Mouse (Mus musculus): ENCODE results near the gene Ubr1.
"Not testable (repeated sequence)": the region's sequence is repeated elsewhere in the genome, so short reads cannot be mapped to it uniquely, and the experiment has no call there.

Ubr1 gene

GRCm38 (mm10) chr2:120970559-120971080, at the start of gene Ubr1:
Gene Ubr1 (minus strand): TSS chr2:120970715.
- DNase-seq: peak; percentile 86 to 89

GRCm38 (mm10) chr2:121017151-121017550, 46.6 kb upstream of the Ubr1 start:
- DNase-seq: no peak

DNA sequence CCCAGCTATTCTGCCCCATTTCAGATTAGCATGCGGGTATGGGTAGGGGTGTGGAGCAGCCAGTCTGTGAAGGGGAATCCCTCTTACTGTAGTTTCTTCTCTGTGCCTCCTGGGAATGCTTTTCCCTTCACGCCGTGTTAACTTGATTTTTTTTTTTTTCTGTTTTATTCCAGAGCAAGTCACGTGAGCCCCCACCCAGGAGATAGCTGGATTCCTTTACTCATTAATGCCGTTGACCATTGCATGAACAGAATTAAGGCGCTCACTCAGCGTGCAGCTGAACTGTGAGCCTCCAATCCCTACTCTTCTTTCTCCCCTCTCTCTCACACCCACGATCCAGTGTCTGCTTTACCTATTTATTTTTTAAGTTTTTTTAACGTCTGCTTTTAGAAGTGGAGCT, 45.7 kb upstream of the Ubr1 start:
- DNase-seq: no peak

- no peak for DNase-seq
These were observed 45.0 kb upstream of the Ubr1 start for GRCm38 (mm10) chr2:121015507-121015906.

GRCm38 (mm10) chr2:121012676-121013075, 42.2 kb upstream of the Ubr1 start:
- DNase-seq: no peak

- no peak for DNase-seq
These were observed 38.7 kb upstream of the Ubr1 start for GRCm38 (mm10) chr2:121009071-121009677.

DNA sequence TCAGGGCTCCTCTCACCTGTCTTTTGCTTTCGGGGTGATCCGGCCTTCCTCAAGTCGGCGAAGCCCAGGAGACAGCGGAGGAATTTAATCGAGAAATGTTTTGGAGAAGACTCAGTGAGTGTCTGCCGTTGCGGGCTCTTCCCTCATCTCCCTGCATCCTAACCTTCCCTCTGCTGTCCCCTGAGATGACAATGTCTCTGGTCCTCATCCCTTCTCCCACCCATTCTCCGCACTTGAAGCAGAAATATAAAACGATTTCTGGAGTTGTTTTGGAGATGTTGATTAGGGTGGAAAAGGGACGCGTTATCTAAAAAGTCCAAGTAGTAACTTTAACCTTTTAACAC, 38.1 kb upstream of the Ubr1 start:
- DNase-seq: no peak

GRCm38 (mm10) chr2:121007925-121008663, 37.6 kb upstream of the Ubr1 start, which contains the start of gene Ccndbp1:
Gene Ccndbp1 (plus strand): TSS chr2:121008403.
- DNase-seq: peak; percentile 86 to 90

DNA sequence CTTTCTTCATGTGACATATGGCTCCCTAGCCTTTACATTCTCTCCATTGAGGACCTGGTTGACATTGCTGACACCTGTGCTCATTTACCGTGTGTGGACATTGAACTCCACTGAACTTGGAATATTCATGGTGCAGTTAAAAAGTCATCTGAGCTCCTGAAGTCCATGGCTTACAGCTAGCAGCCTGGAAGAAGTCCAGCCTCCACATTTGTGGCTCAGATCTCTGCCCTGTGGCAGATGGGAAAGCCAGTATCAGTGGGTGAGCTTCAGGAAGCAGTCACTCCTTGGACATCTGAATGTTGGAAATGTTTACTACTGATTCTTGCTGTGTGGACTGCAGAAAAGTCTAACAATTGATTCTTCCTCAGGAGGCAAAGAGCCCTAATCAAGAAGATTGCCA, 36.5 kb upstream of the Ubr1 start:
- no peak for DNase-seq

DNA sequence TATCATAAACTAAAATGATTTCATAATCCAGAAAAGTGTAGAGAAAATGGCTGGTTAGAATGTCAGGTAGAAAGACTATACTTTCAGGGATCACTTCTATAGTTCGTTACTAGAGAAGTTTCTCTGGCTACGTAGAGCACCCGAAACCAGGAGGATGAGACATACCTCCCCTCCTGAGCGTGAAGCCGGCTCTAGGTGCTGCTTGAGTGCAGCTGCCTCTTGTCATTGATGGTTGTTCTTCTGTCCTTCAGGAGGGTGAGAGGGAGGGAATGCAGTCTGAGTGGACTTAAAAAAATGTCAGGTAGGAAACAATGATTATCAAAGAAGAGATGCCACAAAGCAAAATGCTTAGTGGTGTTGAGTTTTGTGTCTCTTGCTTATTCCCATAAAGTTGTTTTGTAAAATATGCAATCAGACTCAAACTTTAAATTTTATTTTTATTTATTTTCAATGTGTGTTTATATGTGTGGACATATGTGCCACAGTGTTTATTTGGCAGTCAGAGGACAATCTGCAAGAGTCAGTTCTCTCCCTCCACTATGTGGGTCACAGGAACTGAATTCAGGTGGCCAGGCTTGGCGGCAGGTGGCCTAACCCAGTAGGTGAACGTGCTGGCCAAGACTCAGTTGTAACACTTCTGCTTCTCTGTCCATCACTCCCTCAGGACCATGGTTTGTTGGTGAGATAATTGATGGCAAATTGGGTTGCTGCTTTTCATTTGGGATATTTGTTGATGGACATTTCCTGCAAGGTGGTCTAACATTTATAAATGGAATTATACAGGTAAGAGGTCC, 33.7 kb upstream of the Ubr1 start:
- no peak for DNase-seq

GRCm38 (mm10) chr2:121003586-121003985, 33.1 kb upstream of the Ubr1 start:
- no peak for DNase-seq

- no peak for DNase-seq
These were observed 28.3 kb upstream of the Ubr1 start for GRCm38 (mm10) chr2:120998863-120999262.

- not testable (repeated sequence) for DNase-seq
These were observed 26.1 kb upstream of the Ubr1 start for GRCm38 (mm10) chr2:120996607-120997006.

DNA sequence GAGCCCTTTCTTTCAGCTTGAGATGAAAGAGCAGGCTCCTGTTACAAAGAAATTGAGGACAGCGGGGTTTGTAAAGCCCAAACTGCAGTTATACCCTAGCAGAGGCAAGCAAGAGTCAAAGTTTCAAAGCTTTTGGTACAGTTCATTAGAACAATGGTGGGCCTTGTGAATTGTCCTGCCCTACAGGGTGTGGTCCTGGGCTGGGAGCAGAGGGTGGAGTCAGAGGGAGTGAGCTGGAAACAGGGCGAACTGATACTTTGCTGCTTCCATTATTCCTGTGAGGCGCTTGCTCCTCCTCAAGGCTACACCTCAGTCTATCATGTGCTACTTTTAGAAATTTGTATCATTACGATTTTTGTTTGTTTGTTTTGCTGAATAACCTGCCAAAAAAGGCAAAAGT, 20.7 kb upstream of the Ubr1 start:
- DNase-seq: no peak

DNA sequence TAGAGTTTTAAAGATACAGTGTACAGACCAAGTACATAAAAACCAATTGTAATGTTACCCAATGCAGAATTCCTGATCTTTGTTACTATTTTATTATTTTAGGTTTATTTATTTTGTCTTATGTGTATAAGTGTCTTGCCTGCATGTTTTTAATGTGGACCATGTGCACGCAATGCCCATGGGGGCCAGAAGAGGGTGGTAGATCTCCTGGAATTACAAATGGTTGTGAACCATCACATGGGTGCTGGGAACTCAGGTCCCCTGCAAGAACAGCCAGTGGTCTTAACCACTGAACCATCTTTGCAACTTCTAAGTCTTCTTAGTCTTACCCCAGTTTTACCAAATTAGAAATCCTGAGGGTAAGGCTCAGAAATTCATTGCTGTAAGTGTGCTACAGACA, 14.7 kb upstream of the Ubr1 start:
- peak in 1 of 2 experiments; percentile 19 for DNase-seq

DNA sequence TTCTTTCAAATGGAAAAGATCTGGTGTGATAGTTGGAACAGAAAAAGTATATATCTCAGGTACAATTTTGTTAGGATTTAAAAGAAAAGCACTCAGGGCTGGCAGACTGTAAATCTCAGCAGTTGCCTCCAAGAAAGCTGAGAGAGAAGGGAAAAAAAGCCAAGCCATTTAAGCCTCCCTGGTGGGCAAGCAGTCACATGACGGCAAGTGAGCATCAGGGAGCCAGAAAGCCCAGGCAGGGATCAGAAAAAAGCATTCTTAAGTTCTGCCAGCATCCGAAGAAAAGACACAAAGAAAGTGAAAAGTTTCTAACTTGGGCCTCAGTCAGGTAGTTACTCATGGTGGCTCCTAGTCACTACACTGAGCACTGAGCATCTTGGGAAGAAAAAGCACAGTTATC, 13.1 kb upstream of the Ubr1 start:
- DNase-seq: no peak

DNA sequence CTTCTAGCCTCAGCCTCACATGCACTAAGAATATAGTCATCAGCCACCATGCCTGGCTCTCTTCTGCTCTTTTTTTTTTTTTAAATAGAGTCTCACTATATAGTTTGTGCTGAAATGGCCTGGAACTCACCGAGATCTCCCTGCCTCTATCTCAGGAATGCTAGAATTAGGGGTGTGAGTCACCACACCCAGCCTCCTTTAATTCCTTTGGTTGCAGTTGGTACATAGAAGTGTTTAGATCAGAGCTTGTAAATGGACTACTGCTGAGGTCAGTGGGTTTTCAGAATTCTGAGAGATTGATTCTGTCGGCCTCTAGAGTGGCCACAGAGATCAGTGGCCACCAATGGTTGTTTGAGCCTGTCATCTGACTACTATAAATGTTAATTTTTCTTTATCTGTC, 10.3 kb upstream of the Ubr1 start:
- DNase-seq: no peak

DNA sequence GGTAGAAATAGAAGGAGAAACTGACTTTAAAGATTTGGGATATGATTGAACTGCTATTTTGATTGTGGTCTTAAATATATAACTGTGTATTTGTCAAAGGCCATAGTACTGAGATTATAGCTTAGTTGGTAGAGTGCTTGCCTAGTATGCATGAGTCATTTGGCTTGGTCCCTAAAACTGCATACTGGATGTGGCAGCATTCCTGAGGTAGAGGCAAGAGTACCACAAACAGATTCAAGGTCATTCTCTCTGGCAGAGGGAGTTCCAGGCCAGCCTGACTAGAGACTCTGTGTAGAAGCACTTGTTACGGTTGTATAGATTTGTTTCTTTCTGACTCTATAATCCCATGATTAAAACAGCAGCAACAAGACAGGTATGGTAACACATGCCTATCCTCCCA, 9.3 kb upstream of the Ubr1 start:
- no peak for DNase-seq

DNA sequence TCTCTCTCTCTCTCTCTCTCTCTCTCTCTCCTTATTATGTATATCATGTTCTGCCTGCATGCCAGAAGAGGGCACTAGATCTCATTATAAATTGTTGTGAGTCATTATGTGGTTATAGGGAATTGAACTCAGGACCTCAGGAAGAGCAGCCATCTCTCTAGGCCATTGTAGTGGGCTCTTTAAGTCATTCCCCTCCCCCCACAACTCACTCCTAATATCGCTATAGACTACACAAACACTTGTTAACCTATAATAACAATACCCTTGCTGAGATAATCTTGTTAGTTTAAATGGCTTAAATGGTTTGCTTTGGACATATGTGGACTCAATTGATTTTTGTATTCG, 8.2 kb upstream of the Ubr1 start:
- DNase-seq: no peak

DNA sequence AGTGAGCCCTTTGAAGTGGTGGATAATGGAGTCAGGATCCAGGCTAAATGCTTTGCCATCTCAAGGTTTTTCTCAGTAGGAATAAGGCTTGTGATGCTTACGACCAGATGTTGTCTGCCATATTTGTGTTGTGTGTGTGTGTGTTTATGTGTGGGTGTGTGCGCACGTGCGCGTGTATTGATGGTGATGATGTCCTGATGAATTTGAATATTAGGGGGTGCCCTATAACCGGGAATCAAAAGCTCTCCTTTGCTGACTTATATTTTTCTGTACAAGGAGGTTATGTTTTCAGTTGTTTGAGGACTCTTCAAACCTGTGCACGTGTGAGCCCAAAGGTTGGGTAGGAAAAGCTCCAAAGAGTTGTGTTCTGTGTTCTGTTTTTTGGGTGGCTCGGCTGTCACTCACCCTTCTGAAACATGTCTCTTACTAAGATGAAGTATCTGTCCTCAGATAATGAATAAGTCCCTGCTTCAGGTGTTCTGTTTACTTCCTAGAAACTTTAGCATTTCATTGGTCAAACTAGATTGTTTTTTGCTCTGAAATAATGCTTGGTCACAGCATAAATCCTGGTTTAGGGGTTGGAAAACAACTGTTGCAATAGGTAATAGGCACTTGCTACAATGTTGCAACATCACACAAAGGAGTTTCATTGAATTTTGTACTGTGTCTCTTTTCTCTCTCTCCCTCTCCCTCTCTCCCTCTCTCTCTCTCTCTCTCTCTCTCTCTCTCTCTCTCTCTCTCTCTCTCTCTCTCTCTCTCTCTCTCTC, 7.6 kb upstream of the Ubr1 start:
- DNase-seq: no peak

DNA sequence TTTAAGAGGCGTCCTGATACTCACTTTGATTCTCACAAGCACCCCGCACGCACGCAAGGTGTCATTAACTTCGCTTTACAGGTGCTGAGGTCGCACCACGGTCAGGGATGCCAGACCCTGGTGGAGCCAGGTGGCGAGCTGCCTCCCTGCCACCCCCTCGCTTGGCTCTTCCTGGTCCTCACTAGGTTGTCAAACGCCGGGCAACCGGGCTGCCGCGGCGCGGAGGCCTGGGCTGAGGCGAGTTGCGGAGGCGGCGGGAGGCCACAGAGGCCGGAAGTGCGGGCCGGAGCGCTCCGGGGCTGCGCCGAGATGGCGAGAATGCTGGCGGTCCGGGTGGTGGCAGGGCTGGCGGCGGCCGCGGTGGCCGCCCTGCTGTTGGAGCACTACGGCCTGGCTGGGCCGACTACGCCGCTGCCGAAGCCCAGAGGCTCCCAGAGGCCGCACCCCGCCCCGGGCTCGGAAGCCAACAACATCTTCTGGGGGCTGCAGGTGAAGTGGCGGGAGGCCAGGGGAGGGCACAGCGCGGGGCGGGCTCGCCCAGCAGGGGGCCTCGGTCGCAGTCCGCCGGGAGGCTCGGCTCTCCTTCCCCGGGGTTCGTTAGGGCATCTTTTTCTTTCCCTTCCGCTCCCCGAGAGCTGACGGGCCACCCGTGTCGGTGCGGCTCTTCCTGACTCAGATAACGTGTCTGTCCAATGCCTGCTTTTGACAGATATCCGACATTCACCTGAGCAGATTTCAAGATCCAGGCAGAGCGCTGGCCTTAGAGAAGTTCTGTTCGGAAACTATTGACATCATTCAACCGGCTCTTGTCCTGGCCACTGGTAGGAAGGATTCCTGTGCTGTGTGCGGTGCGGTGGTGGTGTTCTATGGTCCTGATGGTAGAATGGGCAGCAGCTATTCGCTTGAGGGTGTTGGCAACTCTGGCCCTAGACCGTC, 6.7 kb upstream of the Ubr1 start, which contains the start of gene Tmem62:
Gene Tmem62, plus strand, starts transcription at position 28 of the 936 bp plus-strand sequence.
- DNase-seq: peak; percentile 80 to 81

DNA sequence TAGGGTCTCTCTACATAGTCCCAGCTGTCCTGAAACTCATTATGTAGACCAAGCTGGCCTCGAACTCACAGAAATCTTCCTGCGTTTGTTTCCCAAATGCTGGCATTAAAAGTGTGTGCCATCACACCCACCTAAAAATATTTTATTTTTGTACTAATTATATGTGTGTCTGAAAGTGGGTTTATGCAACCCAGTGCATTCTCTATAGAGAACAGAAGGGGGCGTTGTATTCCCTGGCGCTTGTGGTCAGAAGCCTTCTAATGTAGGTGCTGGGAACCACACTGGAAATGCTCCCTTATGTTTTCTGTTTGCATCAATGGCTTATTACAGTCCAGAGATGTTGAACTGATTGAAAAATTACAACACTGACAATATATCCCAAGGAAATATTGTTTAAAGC, 5.8 kb upstream of the Ubr1 start:
- no peak for DNase-seq
